Mouse (Mus musculus) thymus, postnatal 4 days (tissue): Measurements from ENCODE around the gene Dnah7c.
"Not testable (repeated sequence)": the region's sequence is repeated elsewhere in the genome, so short reads cannot be mapped to it uniquely, and the experiment has no call there.

Experiments used
- DNase-seq: peaks from one replicate; pipeline ENCODE4 v3.0.0; 2021

The Dnah7c gene

GRCm38 (mm10) chr1:46733405-46734106, 308.2 kb downstream of the Dnah7c start:
- DNase-seq: not testable (repeated sequence)

- DNase-seq: not testable (repeated sequence)
Observed at GRCm38 (mm10) chr1:46734455-46734854, 309.1 kb downstream of the Dnah7c start.

DNA sequence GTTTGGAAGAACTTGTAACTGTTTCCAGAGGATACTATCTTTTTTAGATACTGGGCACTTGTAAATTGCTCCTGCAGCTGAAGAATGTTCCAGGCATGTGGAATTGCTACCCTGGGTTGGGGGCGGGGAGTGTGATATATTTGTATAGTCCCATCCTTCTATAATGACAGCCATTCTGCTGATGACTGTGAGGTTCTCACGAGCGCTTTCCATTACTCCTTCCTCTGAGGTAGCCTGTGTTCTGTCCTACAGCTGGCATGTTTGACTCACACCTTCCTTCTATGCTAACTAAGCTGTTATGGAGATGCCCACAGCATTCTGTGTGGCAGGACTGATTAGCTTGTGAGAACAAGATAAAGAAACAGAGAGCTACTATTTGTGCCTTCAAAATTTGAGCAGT, 339.2 kb downstream of the Dnah7c start:
- DNase-seq: not testable (repeated sequence)

- DNase-seq: not testable (repeated sequence)
Observed at GRCm38 (mm10) chr1:46769318-46769717, 343.9 kb downstream of the Dnah7c start.

GRCm38 (mm10) chr1:46770077-46770695, 344.8 kb downstream of the Dnah7c start:
- not testable (repeated sequence) for DNase-seq

DNA sequence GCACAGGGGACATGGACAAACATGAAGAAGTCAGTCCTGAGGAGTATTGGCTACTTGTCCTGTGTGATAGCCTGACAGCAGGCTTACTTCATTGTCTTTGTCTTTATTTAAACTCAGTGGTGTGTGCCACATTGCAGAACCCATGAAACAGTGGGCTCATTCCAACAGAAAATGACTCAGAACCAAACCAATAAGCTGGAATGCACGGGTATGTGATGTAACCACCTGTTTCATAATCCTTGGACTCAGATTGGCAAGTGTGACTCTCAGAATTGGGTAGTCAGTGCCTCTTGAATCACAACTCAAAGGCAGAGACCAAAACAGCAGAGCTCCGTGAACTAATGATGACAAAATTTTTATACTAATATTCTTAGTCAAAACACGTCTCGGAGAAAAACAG, 356.8 kb downstream of the Dnah7c start:
- DNase-seq: not testable (repeated sequence)

DNA sequence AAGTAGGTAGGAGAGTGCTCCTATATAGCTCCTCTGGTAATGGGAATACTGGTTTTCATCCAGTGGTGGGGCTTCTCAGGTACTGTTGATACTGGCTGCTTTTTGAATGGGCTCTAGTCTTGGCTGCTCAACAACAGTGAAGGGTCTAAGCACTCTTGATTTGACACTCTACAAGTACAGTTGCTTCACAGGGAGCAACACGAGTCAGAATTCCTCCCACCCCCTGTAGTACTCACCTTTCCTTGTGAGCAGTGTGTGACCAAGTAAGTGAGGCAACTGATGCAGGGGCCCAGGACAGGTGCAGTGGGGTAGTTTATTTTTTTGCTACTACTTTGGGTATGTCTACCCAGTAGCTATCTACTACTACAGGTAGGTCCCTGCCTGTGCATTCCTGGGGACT, 379.7 kb downstream of the Dnah7c start:
- DNase-seq: no peak

DNA sequence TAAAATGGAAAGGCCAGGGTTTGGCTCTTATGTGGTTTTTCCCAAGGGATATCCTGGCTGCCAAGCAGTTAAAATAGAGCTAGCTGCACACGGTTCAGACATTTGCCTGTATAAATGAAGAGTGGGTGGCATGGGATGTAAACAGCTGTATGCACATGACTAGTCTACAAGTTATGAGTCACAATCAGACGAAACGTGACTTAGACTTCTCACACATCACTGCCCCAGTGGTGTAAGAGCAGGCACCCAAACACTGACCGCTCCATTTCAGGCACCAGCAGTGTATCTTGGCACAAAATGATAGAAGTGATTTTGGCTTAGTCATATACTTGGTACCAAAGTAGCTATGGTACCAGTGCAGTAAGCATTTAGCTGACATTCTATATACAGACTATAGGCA, 383.2 kb downstream of the Dnah7c start:
- DNase-seq: not testable (repeated sequence)

DNA sequence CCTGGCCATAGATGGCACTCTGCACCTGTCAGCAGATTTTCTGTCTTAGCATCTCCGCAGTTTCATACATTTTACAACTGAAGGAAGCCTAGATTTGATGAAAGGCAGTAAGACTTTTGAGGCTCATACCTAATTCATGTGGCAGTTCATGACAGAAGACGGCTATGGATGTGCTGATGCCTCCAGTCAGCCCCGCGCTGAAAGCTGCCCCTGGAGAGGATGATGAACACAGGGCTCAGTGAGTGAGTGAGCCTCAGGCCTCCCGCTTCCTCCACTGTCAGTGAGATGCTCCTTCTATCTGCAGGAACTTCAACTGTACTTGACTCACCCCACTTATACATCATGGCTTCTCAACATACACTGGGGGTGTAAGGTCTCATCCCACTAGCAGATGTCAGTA, 392.5 kb downstream of the Dnah7c start:
- DNase-seq: no peak

DNA sequence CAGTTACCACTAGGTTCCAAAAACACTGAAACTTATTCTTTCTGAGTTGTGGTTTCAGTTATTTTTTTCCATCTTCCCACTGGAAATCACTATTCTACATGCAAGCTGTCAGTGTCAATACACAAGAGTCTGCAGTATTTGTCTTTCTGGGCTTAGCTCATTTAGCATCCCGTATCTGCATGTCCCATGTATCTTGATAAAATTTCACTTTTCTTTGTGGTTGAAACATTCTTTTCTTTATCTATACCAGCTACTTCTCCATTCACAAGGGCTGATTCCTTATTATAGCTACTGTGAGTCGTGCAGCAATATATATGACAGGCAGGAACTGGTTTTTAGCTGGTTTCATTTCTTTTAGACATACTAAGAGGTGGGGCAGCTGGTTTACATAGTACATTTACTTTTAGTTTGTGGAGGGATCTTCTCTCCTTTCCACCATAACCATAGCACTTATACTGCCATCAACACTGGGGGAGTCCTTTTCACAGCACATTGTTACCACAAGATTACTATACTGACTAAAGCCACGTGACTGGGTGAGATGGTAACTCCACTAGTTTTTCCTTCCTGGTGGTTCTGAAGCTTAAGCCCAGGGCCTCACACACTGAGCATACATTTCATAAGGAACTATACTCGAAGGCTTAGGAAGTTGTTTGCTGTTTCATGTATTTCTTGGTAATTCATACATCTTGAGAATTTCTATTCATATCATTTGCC, 397.0 kb downstream of the Dnah7c start:
- DNase-seq: no peak

DNA sequence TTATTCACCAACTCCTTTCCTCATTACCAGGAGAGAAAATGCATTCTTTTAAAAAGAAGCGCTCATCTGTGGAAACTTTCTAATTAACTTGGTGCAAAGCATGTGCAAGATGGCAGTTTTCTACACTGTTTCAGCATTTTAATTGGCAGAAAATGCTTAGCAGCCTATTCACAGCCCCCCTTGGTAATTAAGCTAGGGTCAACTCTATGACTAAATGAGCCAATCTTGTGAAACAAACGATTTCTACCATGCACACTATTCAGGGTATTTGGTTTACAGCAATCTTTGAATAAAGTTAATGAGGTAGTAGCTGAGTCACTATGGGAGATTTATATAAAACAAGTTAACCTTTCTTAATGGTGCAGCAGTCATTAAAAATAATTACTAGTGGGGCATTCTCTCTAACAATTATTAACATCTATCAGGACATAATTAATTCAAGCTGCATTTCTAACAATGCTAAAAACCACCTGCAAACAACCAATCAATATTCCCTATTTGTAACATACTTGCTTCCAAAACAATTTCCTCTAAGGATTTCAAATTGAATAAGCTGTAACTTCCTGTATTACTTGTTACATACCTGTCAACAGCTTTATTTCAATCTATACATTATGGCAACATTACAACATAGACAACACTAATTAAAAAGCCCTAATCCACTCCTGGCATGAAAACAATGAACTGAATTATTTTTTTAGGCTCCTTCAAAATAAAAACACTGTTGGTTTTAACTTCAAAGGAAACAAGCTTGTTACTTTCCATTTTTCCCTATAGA, 404.9 kb downstream of the Dnah7c start:
- no peak for DNase-seq

- no peak for DNase-seq
Observed at GRCm38 (mm10) chr1:46831927-46832326, 406.5 kb downstream of the Dnah7c start.

DNA sequence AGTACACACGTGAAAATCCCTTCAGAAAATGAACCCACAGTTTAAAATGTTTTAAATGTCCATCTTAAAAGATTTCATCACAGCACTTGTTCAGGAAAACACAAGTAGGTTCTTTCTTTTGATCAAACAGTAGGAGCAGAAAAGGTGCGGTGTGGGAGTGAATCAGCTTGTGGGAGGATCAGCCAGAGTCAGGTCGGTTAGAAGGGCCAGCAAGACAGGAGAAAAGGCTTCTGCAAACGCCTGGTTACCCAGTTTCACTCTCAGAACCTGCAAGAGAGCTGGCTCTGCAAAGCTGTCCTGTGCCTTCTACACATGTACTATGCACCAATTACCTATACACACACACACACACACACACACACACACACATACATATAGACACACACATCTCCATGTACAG, 418.0 kb downstream of the Dnah7c start:
- no peak for DNase-seq

DNA sequence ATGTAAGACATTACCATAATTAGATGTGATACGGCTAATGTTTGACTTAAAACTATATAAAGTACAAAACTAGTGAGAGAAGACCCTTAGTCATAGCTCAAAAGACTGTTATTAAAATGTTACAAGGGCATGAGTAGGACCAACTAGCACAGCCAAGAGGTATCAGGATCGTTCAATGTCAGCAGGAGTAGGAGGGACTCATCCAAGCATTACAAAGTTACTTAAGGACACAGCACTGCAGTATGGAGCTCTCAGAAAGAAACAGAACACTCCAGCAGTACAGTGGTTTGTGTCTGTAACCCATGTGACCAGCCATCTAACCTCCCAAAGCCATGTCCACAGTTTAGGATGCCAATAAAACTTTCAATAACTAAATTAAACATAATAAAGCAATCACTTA, 418.9 kb downstream of the Dnah7c start:
- DNase-seq: no peak

DNA sequence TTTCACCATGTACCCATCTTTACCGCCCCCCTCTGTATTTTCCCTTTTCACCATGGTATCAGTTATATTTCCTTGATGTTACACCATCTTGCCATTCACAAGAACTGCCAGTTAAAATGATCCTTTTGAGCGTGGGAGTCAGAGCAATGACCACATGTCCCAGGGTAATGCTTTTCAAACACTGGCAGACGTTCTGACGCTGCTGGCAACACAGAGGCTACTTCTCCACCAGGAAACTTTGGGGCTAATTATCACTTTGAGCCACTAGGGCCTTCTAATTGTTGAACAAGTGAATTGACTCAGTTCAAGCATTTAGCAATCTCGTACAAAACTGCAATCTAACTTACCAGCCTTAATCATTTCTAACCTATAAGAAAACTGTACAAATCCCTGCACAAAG, 419.8 kb downstream of the Dnah7c start:
- no peak for DNase-seq

DNA sequence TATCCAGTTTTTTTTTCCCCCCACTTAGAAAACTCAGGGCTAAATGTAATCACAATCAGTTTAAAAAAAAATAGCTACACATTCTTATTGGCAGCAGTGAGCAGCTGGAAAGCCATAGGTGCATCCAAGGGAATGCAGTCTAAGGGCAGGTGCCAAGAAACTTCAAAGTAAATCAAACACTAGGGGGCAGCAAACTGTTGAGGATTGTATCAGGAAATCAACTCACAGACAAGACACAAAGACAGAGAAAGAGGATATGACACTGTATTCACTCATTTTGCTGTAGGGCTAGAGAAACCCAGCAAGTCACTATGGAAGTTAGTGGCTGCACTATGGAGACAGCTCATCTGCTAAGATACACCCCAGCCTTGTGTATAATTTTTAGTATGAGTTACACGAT, 424.4 kb downstream of the Dnah7c start:
- peak; percentile 46 for DNase-seq

DNA sequence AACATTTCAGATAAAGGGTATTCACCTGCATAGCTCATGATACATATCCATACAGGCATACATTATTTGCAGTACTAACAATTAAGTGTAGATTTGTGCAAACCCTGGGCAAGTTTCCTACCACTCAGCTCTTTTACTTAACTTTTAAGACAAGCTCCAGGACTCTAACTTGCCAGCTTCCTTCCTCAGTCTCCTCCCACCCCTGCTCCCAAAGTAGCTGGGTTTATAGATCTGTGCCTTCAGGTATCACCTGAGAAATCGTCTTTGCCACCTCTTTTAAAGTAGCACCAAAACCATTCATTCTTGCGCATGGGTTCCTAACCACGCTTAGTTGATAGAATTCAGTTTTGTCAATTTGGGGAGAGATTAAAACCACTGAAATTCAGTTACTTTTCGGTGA, 426.2 kb downstream of the Dnah7c start:
- DNase-seq: no peak

DNA sequence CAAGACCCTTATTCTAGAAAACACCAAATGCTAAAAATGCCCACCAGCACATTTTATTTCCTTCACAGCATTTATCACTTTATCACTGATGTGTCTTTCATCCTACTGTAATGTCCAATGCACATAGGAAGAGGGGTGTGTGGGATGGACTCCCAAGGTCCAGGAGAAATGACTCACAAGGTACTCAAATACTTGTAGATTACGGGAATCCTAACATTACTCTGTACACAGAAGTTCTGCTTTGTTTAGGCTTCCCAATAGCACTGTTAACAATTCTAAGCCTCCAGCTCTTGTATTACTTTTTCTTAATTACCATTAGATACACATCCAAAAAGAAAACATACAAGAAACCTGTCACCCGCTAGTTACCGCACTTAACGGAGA, 426.8 kb downstream of the Dnah7c start:
- no peak for DNase-seq

- DNase-seq: peak; percentile 79
Observed at GRCm38 (mm10) chr1:46852600-46853272, 427.3 kb downstream of the Dnah7c start.

GRCm38 (mm10) chr1:46853317-46854035, 428.1 kb downstream of the Dnah7c start:
- peak; percentile 97 for DNase-seq

- no peak for DNase-seq
Observed at GRCm38 (mm10) chr1:46854036-46854900, 428.9 kb downstream of the Dnah7c start.
